Mouse (Mus musculus) urinary bladder, postnatal 10 days (tissue): ENCODE results near the gene Enox1.

Experiments used
- DNase-seq: peaks from one replicate; pipeline ENCODE4 v3.0.0; 2022; ENCODE audit warnings: low spot score

The Enox1 gene

GRCm38 (mm10) chr14:77577481-77578251 lies 421.1 kb downstream of the Enox1 start:
- no peak for DNase-seq

DNA sequence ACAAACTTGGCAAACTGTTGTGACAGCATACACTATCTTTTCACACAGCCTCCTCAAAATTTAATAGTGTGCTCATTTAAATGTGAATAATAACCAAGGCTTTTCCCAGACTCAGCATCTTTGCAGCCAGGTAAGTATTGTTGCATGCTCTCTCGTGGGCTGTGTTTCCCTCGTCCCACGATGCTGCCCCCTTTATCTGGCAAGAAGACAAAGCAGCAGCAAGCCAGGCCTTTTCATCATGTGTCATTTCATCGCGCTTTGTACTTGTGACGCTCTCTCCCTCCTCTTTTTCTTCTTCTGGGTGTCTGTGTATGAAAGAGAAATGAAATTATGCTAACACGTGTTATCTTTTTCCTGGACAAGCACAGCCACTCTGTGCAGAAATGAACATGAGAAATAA lies 421.8 kb downstream of the Enox1 start:
- no peak for DNase-seq

GRCm38 (mm10) chr14:77580106-77580936 lies 423.8 kb downstream of the Enox1 start:
- no peak for DNase-seq

GRCm38 (mm10) chr14:77580937-77581270 lies 424.3 kb downstream of the Enox1 start:
- DNase-seq: no peak

DNA sequence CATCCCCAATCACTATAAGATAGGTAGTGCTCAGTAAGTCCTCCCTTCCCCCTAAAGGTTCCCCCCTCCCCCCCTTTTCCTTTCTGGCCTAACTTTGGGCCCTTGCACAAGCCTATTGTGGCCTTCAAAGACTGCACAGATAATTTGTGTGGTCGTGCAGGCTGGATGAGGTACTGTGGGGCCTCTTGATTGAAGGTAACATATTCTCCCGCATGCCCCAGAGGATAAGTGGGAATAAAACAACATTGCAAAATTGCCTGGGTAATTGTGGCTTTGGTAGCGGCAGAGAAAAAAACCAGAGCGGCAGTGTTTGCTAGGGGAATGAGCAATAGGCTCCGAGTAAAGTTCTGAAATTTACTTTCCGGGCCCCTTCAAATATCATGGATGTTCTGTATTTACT lies 425.1 kb downstream of the Enox1 start:
- no peak for DNase-seq

- DNase-seq: no peak
Observed at GRCm38 (mm10) chr14:77584426-77584825, 427.9 kb downstream of the Enox1 start.

GRCm38 (mm10) chr14:77585031-77585800 lies 428.7 kb downstream of the Enox1 start:
- DNase-seq: no peak

- no peak for DNase-seq
Observed at GRCm38 (mm10) chr14:77586033-77586432, 429.5 kb downstream of the Enox1 start.

DNA sequence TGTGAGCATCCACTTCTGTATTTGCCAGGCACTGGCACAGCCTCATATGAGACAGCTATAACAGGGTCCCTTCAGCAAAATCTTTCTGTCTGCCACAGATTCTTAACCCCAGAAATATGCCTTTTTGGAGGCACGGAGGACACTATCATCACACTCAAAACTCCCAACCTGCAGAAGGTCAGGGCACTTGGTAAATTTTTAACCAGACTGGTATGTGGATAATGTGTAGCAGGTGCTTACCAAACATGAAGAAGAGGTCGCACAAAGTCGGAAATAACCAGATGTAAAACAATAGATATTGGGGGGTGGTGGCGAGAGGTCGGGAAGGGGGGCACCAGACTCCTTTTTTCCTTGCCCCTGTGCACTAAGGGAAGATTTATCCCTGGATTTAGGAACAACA lies 430.6 kb downstream of the Enox1 start:
- no peak for DNase-seq

GRCm38 (mm10) chr14:77593136-77593838 lies 436.7 kb downstream of the Enox1 start:
- DNase-seq: no peak

DNA sequence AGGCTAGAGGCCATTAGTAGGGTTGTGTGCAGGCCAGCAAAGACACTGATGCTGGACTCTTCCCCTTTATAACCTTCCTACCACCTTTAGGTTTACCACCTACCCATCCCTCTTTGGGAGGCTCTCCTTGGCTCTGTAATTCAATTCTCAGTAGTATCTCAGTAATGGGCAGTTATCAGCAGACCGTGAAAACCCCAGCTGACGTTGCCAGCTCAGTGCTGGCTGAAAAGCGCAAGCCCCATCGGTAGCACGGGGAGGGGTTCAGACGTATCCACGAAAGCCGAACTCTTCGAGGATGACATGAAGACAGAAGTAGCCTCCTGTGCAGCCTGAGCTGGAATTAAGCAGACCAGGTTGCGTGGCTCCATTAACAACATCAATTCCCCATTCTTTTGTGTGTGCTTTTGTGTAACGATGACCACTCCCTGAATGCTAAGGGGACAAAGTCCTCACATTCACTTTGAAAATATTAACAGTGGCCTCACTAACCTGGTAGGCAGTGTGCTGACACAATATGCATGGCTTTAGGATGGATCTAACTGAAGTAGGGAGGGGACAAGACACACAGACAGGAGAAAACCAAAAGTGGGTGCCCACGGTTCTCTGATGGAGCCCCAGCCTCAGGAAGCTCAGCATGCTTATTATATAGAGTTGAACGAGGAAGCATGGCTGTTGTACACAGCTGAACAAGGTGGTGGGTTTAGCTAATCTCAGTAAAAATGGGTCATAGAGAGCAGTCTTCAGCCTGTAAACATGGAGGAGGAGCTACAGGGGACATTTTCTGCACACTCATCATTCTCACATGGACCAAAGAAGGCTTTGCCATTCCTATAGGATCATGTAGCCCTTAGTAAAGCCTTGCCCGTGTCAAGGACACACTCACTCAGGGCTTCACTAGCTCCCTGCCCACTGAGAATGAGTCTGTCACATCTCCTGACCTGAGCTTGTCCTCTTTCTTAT lies 439.9 kb downstream of the Enox1 start:
- no peak for DNase-seq

- no peak for DNase-seq
Observed at GRCm38 (mm10) chr14:77599016-77599704, 442.6 kb downstream of the Enox1 start.

DNA sequence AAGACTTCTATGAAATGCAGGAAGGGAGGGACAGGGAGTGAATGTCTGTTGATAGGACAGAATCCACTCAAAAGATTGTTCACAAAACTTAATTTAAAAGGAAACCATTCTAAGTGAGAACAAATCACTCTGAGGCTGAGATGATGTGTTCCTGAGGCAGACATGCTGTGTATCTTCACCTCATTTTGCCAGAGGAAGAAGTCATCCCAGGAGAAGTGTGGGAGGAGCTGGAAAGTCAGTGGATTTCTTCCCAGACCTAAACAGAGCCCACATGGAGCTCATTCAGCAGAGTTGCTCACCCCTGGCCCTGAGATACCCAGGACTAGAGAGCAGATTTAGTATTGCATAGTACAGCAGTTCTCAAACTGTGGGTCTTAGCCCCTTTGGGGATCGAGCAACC lies 444.2 kb downstream of the Enox1 start:
- DNase-seq: no peak

DNA sequence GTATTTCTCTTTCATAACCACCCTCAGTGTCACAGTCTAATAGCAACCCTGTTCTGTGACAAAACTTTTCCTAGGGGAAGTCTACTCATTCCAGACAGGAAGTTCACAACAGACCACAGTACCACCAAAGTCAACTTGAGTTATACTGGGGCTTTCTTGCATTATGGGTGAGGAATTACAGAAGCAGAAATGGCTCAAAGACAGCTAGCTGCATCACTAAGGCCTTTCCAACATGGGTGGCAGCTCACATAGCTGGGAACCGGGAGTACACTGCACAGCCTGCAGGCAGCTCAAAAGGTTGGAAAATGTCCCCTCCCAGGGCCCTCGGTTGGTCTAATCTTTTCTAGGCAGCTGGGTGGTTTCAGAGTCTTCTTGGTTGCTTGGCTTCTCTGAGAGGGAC lies 444.9 kb downstream of the Enox1 start:
- no peak for DNase-seq

GRCm38 (mm10) chr14:77608182-77608839 lies 451.7 kb downstream of the Enox1 start:
- DNase-seq: no peak

DNA sequence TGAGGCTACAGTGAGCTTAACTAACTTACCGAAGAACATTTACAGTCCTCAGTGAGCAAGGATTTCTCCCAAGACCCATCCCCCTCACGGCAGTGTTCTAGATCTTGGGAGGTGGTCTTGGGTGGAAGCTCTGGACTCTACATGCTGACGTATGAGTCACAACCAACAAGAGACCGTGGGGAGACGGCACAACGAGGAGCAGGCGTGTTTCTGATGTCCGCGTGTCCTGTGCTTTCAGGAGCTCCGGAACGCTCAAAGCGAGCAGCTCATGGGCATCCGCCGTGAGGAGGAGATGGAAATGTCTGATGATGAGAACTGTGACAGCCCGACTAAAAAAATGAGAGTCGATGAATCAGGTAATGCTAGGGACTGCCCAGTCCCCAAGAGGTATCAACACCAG lies 458.6 kb downstream of the Enox1 start:
- no peak for DNase-seq

DNA sequence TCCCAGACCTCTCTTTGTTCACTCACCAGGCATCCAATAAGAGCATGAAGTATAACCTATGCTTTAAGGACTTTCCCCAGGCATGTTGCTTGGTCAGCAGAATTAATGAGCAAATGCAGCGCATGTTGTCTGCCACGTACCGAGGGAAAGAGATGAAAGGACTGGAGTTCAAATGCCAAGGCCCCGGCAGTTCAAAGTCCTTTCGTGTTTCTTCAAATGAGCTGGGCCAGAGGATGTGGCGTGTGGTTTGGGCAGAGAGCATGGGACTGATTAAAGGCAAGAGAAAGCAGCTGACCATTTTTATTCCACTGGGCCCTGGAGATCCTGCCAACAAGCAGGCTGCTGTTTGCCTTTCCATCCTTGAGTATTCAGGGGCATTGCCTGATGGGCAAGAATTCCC lies 460.7 kb downstream of the Enox1 start:
- no peak for DNase-seq

- DNase-seq: no peak
Observed at GRCm38 (mm10) chr14:77618131-77618805, 461.7 kb downstream of the Enox1 start.
